Mouse (Mus musculus): ENCODE results near the gene Rrp8. TPM values are rescaled to one million over a fixed set of nuclear protein-coding genes. Genes with fewer than 3 reads are reported as not detected.
A peak's percentile ranks its signal among the peaks of the same experiment; 100 is the strongest.
"Not testable (repeated sequence)": the region's sequence is repeated elsewhere in the genome, so short reads cannot be mapped to it uniquely, and the experiment has no call there.

Gene Rrp8
- total RNA-seq, 2 experiments from 2014 or later: 12.3 to 21.0 TPM

DNA sequence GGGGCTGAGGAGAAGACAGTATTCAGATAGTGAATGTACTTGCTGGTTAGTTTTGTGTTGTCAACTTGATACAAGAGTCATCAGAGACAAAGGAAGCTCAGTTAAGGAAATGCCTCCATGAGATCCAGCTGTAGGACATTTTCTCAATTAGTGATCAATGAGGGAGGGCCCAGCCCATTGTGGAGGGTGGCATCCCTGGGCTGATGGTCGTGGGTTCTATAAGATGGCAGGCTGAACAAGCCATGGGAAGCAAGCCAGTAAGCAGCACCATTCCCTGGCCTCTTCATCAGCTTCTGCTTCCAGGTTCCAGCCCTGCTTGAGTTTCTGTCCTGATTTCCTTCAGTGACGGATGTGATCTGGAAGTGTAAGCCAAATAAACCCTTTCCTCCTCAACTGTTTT, 10.6 kb upstream of the Rrp8 start:
- ATAC-seq (ENCODE audit: poor library complexity, severe bottlenecking): no peak

DNA sequence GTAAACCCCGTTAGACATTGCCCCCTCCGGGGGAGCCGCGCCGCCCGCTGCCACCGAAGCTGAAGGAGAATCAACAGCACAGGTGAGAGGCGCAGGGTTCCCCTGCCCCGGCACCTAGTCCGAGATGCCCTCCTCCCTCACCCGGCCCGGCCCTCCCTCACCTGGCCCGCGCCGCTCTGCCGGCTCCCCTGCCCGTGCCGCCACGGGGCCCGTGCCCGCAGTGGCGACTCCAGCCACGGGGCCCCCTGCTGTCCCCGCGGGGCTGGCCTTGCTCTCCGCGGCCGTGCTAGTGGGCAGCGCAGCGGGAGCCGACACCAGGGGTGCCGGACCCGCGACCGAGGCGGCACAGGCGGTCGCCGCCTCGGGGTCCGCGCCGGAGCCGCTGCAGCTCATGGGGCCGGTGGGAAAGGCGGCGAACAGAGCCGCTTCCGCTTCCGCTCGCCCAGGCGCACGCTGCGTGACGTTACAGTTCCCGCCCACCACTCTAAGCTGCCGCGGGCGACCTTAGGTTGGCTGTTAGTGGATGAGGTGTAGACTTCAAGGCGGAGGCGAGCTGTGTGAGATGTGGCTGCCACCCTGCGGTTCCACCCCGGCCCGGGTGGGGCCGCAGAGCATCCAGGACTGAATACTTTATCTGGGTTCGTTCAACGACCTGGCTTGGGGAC, 6.9 kb upstream of the Rrp8 start, which contains the start of gene Taf10:
TSS of gene Taf10 (minus strand) at position 436 of the 665 bp plus-strand sequence.
- peak; percentile 90 for ATAC-seq (ENCODE audit: poor library complexity, severe bottlenecking)

DNA sequence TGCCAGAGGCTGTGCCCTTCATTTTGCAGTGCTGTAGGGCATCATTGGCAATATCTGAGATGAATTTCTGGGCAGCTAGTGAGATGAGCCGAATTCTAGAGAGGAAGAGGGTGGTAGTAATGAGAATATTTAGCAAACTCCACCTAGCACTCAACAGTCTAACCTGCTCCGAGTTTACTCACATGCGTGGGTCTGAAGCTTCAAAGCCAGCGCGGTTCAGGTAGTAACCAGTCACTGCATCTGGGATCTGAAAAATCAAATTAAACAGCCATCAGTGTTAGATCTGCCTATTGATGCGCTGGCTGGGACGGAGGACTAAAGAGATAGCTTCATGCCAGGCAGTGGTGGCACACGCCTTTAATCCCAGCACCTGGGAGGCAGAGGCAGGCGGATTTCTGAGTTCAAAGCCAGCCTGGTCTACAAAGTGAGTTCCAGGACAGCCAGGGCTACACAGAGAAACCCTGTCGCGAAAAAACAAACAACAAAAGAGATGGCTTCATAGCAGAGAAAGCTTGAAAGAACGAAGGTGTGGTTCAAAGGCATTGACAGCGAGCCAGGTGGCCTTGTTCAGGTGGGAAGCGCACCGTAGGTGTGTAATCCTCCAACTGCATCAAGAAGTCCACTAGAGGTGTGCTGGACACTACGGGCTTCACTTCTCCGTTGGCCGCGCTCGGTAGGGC, 6.2 kb upstream of the Rrp8 start:
- ATAC-seq (ENCODE audit: poor library complexity, severe bottlenecking): not testable (repeated sequence)

DNA sequence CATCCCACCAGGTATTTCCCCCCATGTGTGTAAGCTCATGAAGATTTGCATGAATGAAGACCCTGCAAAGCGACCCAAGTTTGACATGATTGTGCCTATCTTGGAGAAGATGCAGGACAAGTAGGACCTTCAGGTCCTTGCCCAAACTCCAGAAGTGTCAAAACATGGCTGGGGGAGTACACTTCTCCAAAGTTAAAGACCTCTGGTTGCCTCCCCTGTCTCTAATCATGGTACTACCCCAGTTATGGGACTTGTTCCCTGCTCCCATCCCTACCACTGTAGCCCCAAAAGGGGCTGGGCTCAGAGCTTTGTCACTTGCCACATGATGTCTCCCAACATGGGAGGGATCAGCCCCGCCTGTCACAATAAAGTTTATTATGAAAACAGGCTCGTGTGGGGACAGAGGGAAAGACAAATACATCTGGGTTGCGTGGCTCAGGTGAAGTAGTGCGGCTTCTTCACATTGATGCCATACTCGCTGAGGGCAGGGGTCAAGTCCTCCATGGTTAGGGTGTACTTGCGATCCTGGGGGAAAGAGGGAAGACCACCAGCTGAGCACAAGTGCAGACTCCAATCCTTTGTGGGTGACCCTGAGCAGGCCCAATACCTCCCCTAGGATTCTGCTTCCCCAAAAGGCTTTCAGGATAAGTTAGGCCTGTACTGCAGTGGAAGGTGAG, 5.5 kb upstream of the Rrp8 start:
- ATAC-seq (ENCODE audit: poor library complexity, severe bottlenecking): not testable (repeated sequence)

DNA sequence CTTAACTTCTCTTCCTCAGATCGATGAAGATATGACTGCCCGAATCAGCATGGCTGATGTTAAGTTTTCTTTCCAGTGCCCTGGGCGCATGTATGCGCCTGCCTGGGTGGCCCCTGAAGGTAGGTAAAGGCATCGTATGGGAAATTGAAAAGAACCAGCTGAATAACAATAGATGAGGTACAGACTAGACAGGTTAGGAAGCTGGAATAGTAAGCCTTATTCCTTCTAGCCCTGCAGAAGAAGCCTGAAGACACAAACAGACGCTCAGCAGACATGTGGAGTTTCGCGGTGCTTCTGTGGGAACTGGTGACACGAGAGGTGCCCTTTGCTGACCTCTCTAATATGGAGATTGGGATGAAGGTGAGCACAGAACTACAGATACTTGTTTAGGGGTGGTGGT, 4.8 kb upstream of the Rrp8 start:
- ATAC-seq (ENCODE audit: poor library complexity, severe bottlenecking): no peak

DNA sequence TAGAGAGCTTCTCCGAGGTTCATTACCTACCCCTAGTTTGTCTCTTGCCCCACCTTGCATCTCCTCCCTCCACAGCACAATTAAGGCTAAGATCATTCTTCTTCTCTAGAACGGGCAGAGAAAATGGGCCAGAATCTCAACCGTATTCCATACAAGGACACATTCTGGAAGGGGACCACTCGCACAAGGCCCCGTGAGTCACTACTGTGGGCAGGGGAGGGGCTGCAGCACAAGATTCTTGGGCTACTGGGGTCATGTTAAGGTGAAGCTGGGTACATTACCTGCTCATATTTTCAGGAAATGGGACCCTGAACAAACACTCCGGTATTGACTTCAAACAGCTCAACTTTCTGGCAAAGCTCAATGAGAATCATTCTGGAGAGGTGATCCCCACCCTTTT, 3.7 kb upstream of the Rrp8 start:
- no peak for ATAC-seq (ENCODE audit: poor library complexity, severe bottlenecking)

DNA sequence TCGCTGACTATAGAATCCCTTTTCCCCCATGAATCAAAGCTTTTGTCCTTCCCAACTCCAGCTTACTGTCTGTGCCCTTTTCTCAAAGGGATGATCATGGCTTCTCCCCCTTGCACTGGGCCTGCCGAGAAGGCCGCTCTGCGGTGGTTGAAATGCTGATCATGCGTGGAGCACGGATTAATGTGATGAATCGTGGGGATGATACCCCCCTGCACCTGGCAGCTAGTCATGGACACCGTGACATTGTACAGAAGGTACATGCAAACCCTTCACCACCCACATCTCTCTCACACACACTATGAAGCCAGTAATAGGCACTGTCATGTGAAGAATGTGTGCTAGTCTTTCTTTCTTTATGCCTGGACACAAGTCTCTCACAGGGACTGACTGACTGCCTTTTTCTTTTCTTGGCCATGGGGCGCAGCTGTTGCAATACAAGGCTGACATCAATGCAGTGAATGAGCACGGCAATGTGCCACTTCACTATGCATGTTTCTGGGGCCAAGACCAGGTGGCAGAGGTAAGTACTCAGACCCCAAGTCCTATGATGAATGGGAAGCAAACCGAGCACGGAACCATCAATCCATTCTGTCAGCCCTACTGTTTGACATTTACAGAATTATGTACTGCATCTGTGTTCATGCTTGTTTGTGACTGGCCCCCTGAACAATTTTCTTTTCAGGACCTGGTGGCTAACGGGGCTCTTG, 3.1 kb upstream of the Rrp8 start:
- ATAC-seq (ENCODE audit: poor library complexity, severe bottlenecking): no peak

DNA sequence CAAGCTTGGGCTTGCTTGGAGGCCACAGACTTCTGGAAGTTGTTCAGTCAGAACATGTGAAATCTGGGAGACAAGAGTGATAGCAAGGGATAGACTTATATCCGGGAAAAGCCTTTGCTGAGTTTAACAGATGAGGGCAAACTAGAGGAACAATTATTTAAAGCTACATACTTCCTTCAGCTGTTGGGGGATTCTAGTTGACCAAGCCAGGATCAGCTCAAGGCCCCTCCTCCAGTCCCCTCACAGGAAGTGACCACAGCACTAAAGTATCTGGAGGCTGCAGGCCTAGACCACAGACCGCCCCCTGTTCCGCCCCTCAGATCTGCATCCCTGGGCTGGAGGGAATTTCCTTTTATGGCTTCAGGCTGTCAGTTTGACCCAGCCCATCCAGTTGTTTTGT, 1.8 kb upstream of the Rrp8 start:
- peak; percentile 31 for ATAC-seq (ENCODE audit: poor library complexity, severe bottlenecking)

DNA sequence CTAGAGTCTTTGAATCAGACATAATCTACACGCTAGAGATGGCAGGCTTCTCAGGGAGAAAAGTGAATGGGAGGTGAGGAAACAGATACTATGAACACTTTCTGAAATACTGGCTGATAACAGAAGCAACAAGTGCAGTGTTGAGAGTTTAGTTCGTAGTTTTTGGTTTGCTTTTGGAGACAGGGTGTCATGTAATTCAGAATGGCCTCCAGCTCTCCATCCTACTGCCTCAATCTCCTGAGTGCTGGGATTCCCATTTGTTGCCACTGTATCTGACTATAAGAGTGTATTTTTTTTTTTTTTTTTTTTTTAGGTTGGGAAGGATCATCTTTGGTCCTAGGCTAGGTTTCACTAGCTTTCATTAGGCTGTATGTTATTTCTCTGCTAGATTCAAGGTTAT, 1.1 kb upstream of the Rrp8 start:
- no peak for ATAC-seq (ENCODE audit: poor library complexity, severe bottlenecking)

DNA sequence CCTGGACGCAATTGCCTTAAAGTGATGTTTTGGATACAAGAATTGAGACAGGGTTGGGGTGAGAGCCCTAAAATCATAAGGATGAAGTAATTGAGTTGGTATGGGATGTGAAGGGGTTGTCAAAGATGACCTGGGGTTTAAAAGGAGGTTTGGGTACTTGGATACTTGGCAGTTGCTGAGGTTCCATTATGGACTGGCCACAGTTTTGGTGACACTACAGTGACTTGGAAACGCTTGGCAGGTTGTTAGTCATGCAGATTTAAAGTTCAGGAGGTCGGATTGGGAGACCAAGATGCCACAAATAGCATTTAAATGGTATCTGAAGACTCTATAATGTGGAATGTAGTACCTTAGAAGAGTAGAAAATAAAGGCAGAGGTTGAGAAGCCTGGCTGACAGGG, 463 bp upstream of the Rrp8 start:
- no peak for ATAC-seq (ENCODE audit: poor library complexity, severe bottlenecking)

DNA sequence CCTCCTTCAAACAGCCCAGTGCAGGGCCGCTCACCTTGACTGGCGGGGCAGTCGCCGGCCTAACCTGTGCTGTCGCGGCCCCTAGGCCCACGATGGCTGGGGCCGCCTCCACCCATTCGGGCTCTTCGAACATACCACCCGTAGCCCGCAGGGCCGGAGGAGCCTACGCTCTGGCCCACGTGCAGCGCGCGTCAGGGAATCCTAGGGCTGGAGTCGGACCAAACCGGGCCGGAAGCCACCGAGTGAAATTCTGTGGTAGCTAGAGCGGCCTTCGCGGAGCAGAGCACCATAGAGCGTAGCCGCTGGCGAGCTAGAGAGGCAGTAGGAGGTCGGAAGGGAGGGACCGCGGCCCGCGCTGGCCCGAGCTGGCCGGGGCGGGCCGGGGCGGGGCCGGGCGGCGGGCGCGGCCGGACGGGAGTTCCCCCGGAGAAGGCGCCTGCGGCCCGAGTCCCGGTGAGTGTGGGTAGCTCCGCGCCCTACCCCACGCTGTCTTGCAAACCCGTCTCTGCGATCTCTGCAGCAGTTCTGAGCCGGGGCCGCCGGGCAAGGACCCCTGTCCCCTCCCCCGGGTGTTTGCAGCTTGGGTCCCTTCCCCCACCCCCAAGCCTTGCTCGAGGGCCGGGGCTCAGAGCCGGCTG, 802 bp downstream of the Rrp8 start, which contains the start of gene Ilk:
TSS of gene Ilk (plus strand) at position 329 of the 638 bp plus-strand sequence.
- peak; percentile 84 for ATAC-seq (ENCODE audit: poor library complexity, severe bottlenecking)

DNA sequence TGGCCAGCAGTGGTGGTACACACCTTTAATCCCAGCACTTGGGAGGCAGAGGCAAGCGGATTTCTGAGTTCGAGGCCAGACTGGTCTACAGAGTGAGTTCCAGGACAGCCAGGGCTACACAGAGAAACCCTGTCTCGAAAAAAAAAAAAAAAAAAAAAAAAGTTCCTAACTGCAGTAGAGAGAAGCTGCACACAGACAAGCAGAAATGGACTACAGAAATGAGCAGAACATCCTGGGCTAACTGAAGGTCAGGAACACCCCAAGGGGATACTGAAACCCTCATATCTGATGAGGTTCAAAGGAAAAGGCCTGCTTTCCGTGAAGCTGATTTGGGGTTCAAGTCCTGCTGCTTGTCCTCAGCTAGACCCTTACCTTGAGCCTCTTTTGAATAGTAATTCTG, 1.7 kb downstream of the Rrp8 start:
- ATAC-seq (ENCODE audit: poor library complexity, severe bottlenecking): not testable (repeated sequence)

DNA sequence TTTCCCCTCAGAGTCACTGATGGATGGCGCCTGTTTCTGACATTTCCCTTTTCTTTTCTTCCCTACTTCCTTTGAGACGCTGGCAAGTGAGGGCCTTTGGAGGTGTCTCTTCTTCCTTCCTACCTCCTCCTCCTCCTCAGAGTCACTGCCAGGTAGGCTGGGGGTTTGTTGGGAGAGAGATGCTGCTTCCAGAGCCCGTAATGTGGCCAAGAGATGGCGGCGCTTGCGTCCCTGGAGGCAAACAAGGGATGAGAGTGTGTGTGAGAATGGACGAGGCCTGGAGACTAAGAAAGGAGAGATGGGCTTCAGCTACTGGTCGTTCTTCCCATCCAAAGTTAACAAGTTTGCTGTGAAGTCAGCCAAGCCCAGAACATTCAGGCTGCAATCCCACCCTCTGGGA, 2.4 kb downstream of the Rrp8 start:
- no peak for ATAC-seq (ENCODE audit: poor library complexity, severe bottlenecking)

DNA sequence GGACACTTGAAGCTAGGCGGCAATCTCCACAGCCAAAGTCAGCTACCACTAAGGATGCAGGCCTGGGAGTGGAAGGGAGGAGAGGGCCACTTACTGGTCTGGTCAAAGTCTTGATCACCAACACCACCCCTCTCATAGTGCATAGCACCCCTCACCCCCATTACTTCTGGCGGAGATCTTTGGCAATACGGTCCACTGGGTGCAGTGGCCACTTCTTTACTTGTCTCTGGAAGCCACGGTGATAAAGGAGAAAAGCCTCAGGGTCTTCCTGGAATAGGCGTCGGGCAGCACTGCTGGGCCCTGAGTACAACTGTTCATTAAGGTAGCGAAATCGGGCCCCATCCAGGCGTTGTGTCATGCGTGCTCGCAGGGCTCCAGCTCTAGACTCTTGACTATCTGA, 3.3 kb downstream of the Rrp8 start:
- no peak for ATAC-seq (ENCODE audit: poor library complexity, severe bottlenecking)

DNA sequence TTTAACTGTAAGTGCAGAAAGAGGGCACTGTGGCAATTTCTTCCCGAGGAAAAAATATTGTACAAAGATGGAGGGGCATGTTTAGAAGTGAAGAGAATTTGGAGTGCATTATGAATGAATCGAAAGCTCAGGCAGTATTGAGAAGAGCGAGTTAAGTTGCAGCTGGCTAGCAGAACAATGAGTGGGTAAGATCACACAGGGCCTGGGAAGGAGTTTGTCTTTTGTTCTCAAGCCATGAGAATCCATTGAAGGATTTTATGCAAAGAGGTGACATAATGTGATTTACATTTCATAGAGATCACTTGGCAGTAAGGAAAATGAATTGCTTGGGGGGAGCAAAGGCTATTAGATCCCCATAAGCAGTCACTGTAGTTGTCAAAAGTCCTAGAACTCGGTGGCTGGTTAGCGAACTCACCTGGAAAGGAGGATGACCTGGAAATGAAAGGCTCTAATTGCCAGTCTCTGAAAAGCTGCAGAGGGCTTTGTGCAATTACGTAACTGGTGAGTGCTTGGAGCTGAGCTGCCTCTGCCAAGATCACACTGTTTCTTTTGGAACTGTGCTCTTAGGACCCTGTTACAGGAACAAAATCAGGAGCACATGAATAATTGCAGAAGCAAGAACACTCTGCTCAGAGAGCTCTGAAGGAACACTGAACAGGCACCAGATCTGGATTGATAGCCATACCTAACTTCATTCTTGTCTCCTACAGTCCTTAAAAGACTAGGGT, 8.3 kb downstream of the Rrp8 start:
- ATAC-seq (ENCODE audit: poor library complexity, severe bottlenecking): no peak

DNA sequence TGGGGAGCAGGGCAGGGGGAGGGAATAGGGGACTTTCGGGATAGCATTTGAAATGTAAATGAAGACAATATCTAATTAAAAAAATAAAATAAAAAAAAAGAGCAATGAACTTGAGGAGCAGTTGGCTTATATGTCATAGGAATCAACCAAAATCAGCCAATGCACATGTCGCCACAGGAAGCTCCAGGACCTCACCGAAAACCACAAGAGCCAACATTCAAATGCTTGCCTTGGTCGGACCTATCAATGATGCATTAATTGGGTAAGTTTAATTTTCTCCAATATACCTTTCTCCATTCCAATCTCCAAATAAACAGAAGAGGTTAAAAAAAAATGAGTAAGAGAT, 10.2 kb downstream of the Rrp8 start:
- no peak for ATAC-seq (ENCODE audit: poor library complexity, severe bottlenecking)

DNA sequence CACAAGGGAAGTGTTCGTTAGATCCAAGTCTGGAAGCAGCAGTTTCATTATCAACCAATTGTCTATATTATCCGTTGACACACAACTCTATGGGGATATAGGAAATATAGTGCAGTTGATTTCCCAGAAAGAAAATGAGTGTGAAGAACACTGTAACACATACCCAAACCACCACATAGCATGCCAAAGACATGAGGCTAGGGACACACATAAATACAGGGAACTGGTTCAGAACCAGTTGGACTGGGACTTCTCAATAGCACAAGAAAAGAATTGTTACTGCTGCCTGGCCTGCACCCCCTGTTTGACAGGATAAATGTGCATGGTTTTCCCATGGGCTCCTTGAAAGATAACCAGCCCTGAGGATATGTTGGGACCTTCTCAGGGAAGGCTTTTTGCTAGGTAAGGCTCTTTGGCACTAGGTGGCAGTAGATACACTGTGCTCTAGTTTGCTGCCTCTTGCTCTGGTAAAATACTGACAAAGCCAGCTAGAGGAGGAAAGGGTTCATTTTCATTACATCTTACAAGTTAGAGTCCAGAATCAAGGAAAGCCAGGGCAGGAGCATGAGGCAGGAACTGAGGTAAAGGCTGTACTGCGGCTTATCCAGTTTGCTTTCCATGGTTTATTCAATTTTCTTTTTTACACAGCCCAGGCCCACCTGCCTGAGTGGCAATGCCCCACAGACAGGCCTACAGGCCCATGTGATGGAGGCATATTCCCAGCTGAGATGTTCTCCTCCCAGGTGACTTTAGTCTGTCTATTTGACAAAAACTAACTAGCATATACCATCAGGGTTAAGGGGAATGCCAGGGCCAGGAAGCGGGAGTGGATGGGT, 10.8 kb downstream of the Rrp8 start:
- ATAC-seq (ENCODE audit: poor library complexity, severe bottlenecking): peak; percentile 99

DNA sequence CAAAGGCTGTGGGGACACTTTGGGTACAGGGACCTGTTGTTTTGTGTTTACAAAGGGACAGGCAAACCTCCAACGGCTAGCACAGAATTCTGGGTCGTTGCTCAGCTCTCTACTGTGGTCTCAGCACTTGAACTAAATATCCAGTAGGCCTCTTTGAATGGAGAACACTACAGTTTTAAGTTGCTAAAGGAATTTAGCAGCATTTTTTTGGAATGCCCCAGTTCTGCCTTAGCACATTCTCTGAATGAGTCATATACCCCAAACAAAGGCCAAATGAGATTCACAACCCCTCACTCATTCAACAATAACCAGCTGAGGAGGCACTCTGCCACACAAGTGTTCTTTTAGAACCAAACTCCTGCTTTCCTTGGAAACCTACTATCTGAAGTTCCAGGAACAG, 15.3 kb downstream of the Rrp8 start:
- ATAC-seq (ENCODE audit: poor library complexity, severe bottlenecking): no peak

DNA sequence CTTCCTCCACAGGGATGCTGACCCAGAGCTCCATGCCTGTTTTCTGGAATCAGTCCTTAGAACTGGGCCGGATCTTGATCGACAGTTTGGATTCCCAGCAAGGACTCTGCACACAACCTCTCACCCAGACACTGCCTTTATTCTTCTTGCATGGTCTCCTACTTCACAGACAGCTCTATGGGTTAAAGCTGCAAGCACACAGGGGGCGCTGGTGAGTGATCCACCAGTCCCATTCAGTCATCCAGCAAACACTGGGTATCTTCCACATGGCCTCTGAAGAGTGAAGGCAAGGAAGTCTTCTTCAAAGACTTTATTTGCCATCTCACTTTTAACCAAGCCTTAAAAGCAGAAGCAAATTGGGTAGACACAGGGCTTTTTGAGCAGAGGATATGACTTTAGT, 21.8 kb downstream of the Rrp8 start:
- 0 out of 2 replicates have a peak, but pooled peaks have one; percentile 35 for ATAC-seq (ENCODE audit: poor library complexity, severe bottlenecking)

Measured in megakaryocyte, adult 5-6 weeks (primary cell).